Mouse (Mus musculus): ENCODE results near the gene Cemip2. TPM values are rescaled to one million over a fixed set of nuclear protein-coding genes. Genes with fewer than 3 reads are reported as not detected.
A peak's percentile ranks its signal among the peaks of the same experiment; 100 is the strongest.

Gene Cemip2
- polyA plus RNA-seq, 1 experiment from 2014 or later: 49.1 TPM

GRCm38 (mm10) chr19:21781066-21781786, 3.1 kb downstream of the Cemip2 start:
- H3K27me3 ChIP-seq: no peaks in the 10 kb centered on the region
- 21% methylated on average over 7 of the region's 7 CpGs for WGBS
- H3K4me1 ChIP-seq (replicated peaks): peaks cover 76% of the 10 kb centered on the region
- H3K27ac ChIP-seq: peak overlapping the region; percentile 97
- ATAC-seq (ENCODE audit: low FRiP score): no peak
- H3K36me3 ChIP-seq: no peaks in the 10 kb centered on the region
- H3K4me2 ChIP-seq: peak overlapping the region; percentile 93
- no peaks in the 10 kb centered on the region for H3K9me3 ChIP-seq
- H3K9ac ChIP-seq: peak overlapping the region; percentile 96
- peak overlapping the region; percentile 94 for H3K4me3 ChIP-seq

GRCm38 (mm10) chr19:21781787-21782432, 3.8 kb downstream of the Cemip2 start:
- peak overlapping the region; percentile 96 for H3K9ac ChIP-seq
- 13% methylated on average over 12 of the region's 12 CpGs for WGBS
- peaks cover 81% of the 10 kb centered on the region for H3K4me1 ChIP-seq (replicated peaks)
- no peaks in the 10 kb centered on the region for H3K9me3 ChIP-seq
- H3K4me3 ChIP-seq: peak overlapping the region; percentile 94
- H3K27me3 ChIP-seq: no peaks in the 10 kb centered on the region
- ATAC-seq (ENCODE audit: low FRiP score): no peak
- H3K27ac ChIP-seq: peak overlapping the region; percentile 97
- H3K4me2 ChIP-seq: peak overlapping the region; percentile 93
- no peaks in the 10 kb centered on the region for H3K36me3 ChIP-seq

- H3K9ac ChIP-seq: no peak overlapping the region
- peak overlapping the region; percentile 53 for H3K4me2 ChIP-seq
- H3K4me1 ChIP-seq (replicated peaks): peaks cover 90% of the 10 kb centered on the region
- H3K4me3 ChIP-seq: no peak overlapping the region
- H3K9me3 ChIP-seq: no peaks in the 10 kb centered on the region
- WGBS: 61% methylated on average over 3 of the region's 3 CpGs
- H3K36me3 ChIP-seq: no peaks in the 10 kb centered on the region
- no peak for ATAC-seq (ENCODE audit: low FRiP score)
- H3K27me3 ChIP-seq: no peaks in the 10 kb centered on the region
- peak overlapping the region; percentile 98 for H3K27ac ChIP-seq
These were observed 5.6 kb downstream of the Cemip2 start for GRCm38 (mm10) chr19:21783717-21784116.

DNA sequence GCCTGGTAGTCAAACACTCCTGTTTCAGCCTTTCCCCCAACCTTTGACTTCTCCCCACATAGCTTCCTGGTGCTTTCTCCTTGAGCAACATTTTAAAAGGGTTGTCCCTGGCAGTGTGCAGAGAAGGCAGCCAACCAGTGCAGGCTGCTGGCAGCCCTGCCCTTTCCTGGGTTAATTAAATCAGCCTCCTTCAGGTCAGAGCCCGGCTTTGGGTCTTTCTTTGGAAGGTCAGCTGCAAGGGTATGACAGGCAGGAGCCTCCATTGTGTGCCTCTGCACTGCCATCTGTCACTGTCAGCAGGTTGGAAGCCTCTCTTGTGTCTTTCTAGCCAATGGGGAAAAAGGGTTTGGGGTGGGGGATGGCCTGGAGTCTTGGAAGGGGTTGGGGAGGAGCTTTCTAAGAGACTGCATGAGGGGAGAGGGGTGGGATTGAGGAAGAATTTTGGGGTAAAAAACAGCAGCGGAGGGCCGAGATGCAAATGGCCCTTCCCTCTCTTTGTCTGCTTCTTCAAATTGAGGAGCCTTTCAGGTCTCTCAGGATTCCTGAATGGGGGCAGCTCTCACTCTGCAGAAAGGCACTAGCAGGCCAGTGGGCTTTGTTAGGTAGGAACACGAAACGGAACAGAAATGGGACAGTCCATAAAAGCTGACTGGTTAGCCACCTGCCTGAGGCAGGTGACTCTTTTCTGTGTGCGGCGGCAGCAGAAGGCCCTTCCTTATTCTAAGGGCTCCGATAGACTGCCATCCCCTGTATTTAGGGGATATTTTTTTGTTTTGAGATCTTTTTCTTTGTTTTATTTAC, 6.4 kb downstream of the Cemip2 start:
- H3K36me3 ChIP-seq: no peaks in the 10 kb centered on the region
- 10% methylated on average over 8 of the region's 8 CpGs for whole genome bisulfite sequencing
- peak overlapping the region; percentile 23 for H3K4me3 ChIP-seq
- peak overlapping the region; percentile 53 for H3K4me2 ChIP-seq
- peak; percentile 86 for ATAC-seq (ENCODE audit: low FRiP score)
- H3K4me1 ChIP-seq (replicated peaks): peaks cover 92% of the 10 kb centered on the region
- H3K27ac ChIP-seq: peak overlapping the region; percentile 98
- H3K9me3 ChIP-seq: no peaks in the 10 kb centered on the region
- peak overlapping the region; percentile 70 for H3K9ac ChIP-seq
- no peaks in the 10 kb centered on the region for H3K27me3 ChIP-seq

- no peaks in the 10 kb centered on the region for H3K36me3 ChIP-seq
- H3K4me3 ChIP-seq: peak overlapping the region; percentile 23; the same call in 1 of the 2 replicates
- no peaks in the 10 kb centered on the region for H3K27me3 ChIP-seq
- ATAC-seq (ENCODE audit: low FRiP score): 0 out of 2 replicates have a peak, but pooled peaks have one; percentile 6
- peak overlapping the region; percentile 53 for H3K4me2 ChIP-seq
- peak overlapping the region; percentile 98 for H3K27ac ChIP-seq
- WGBS: 2% methylated on average over 3 of the region's 3 CpGs
- H3K9ac ChIP-seq: peak overlapping the region; percentile 70
- no peaks in the 10 kb centered on the region for H3K9me3 ChIP-seq
- peaks cover 92% of the 10 kb centered on the region for H3K4me1 ChIP-seq (replicated peaks)
These were observed 7.0 kb downstream of the Cemip2 start for GRCm38 (mm10) chr19:21785132-21785528.

- Histone ChIP-seq H3K27ac (peak overlapping the region; percentile 91), H3K9ac (0 out of 2 replicates have a peak overlapping the region, but pooled peaks have one; percentile 10), H3K27me3 (no peaks in the 10 kb centered on the region), H3K4me3 (no peak overlapping the region), H3K4me1 (replicated peaks) (peaks cover 87% of the 10 kb centered on the region), H3K36me3 (no peaks in the 10 kb centered on the region), H3K9me3 (no peaks in the 10 kb centered on the region), H3K4me2 (peak overlapping the region; percentile 4)
- 23% methylated on average over 6 of the region's 6 CpGs for WGBS
- ATAC-seq (ENCODE audit: low FRiP score): no peak
These were observed 8.9 kb downstream of the Cemip2 start for GRCm38 (mm10) chr19:21787004-21787480.

DNA sequence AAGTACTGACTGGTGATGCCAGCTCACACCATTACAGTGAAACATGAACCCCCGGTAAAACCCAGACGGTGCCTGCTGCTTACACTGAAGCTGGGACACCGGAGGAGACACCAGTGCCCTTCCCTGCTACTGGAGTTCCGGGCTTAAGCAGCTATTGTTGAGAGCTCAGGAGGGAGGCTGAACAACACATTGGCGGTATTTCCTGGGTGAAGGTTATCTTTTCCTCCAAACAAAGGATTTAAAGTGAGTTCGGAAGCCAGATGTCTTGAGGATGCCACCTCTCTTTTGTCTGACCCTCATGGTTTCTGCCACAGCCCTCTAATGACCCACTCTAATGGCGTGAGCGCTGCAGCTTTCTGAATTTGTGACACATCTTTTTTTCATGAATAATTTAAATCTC, 10.9 kb downstream of the Cemip2 start:
- peak overlapping the region; percentile 40 for H3K4me2 ChIP-seq
- H3K27me3 ChIP-seq: no peaks in the 10 kb centered on the region
- peaks cover 75% of the 10 kb centered on the region for H3K4me1 ChIP-seq (replicated peaks)
- no peak for ATAC-seq (ENCODE audit: low FRiP score)
- H3K9ac ChIP-seq: peak overlapping the region; percentile 53
- H3K4me3 ChIP-seq: no peak overlapping the region
- H3K36me3 ChIP-seq: peaks cover 14% of the 10 kb centered on the region
- H3K9me3 ChIP-seq: no peaks in the 10 kb centered on the region
- peak overlapping the region; percentile 91 for H3K27ac ChIP-seq
- 6% methylated on average over 8 of the region's 8 CpGs for WGBS

- Histone ChIP-seq H3K36me3 (peaks cover 19% of the 10 kb centered on the region), H3K27ac (peak overlapping the region; percentile 91), H3K4me1 (replicated peaks) (peaks cover 68% of the 10 kb centered on the region), H3K9me3 (no peaks in the 10 kb centered on the region), H3K4me3 (no peak overlapping the region), H3K4me2 (peak overlapping the region; percentile 40; the same call in 1 of the 2 replicates), H3K27me3 (no peaks in the 10 kb centered on the region), H3K9ac (peak overlapping the region; percentile 6; the same call in 1 of the 2 replicates)
- WGBS: 7% methylated on average over 6 of the region's 6 CpGs
- peak; percentile 76 for ATAC-seq (ENCODE audit: low FRiP score)
These were observed 11.5 kb downstream of the Cemip2 start for GRCm38 (mm10) chr19:21789676-21790075.

DNA sequence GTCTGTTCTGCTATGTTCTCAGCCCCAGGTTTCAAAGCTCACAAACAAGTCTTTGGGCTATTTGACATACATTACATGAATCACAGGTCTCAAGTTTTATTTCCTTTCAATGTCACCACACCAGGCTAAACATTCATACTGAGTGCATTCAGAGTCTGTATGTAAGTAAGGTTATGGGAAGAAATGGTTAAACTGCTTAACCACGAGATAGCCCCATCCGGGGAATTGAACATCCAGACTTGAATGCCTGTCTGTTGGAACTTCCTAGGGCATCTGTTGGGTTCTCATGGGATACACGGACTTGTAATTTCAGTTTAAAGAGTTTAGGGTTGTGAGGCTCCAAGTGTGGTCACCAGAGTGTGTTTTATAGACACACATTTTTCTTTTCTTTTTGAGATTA, 13.2 kb downstream of the Cemip2 start:
- 62% methylated on average over 3 of the region's 3 CpGs for WGBS
- Histone ChIP-seq H3K4me2 (no peak overlapping the region), H3K27ac (peak overlapping the region; percentile 35; the same call in 1 of the 2 replicates), H3K9ac (no peak overlapping the region), H3K4me3 (no peak overlapping the region), H3K27me3 (no peaks in the 10 kb centered on the region), H3K4me1 (replicated peaks) (peaks cover 51% of the 10 kb centered on the region), H3K36me3 (peaks cover 26% of the 10 kb centered on the region), H3K9me3 (no peaks in the 10 kb centered on the region)
- ATAC-seq (ENCODE audit: low FRiP score): no peak

- H3K9me3 ChIP-seq: no peaks in the 10 kb centered on the region
- peaks cover 49% of the 10 kb centered on the region for H3K4me1 ChIP-seq (replicated peaks)
- ATAC-seq (ENCODE audit: low FRiP score): no peak
- no peaks in the 10 kb centered on the region for H3K27me3 ChIP-seq
- no peak overlapping the region for H3K9ac ChIP-seq
- H3K4me3 ChIP-seq: no peak overlapping the region
- peaks cover 28% of the 10 kb centered on the region for H3K36me3 ChIP-seq
- no peak overlapping the region for H3K4me2 ChIP-seq
- WGBS: 62% methylated on average over 4 of the region's 4 CpGs
- H3K27ac ChIP-seq: peak overlapping the region; percentile 35
These were observed 13.7 kb downstream of the Cemip2 start for GRCm38 (mm10) chr19:21791826-21792225.

GRCm38 (mm10) chr19:21792587-21793175, 14.5 kb downstream of the Cemip2 start:
- WGBS: 92% methylated on average over 26 of the region's 26 CpGs
- H3K4me2 ChIP-seq: no peak overlapping the region
- ATAC-seq (ENCODE audit: low FRiP score): no peak
- H3K9me3 ChIP-seq: no peaks in the 10 kb centered on the region
- H3K27me3 ChIP-seq: no peaks in the 10 kb centered on the region
- peak overlapping the region; percentile 35 for H3K27ac ChIP-seq
- H3K4me3 ChIP-seq: no peak overlapping the region
- H3K36me3 ChIP-seq: peaks cover 35% of the 10 kb centered on the region
- H3K9ac ChIP-seq: no peak overlapping the region
- H3K4me1 ChIP-seq (replicated peaks): peaks cover 41% of the 10 kb centered on the region

Data from hindbrain, embryonic 13.5 days (tissue).